Mouse (Mus musculus) E14TG2a.4 (cell line): ENCODE measurements around the gene Eapp.
"Not testable (repeated sequence)": the region's sequence is repeated elsewhere in the genome, so short reads cannot be mapped to it uniquely, and the experiment has no call there.

ENCODE experiments used
- H3K27me3 ChIP-seq: 2 replicates; pipeline ENCODE4 v1.6.1; 2014; ENCODE audit warnings: low read length, control low read depth; ENCODE audit not compliant: insufficient read depth
- H3K36me3 ChIP-seq: 2 replicates; pipeline ENCODE4 v1.6.1; 2014; ENCODE audit warnings: low read length, control low read depth; ENCODE audit not compliant: insufficient read depth
- H3K4me1 ChIP-seq: replicated peaks from 2 replicates; pipeline ENCODE4 v1.6.1; 2014; ENCODE audit warnings: low read depth, low read length, control low read depth
- H3K4me3 ChIP-seq: replicated peaks from 2 replicates; pipeline ENCODE4 v1.5.1; 2014; ENCODE audit warnings: mild to moderate bottlenecking, low read length
- H3K9me3 ChIP-seq: 2 replicates; pipeline ENCODE4 v1.6.1; 2014; ENCODE audit warnings: low read length, control low read depth
- CTCF ChIP-seq: conservative IDR thresholded peaks from 2 replicates; pipeline ENCODE4 v1.5.1; 2014; ENCODE audit warnings: low read length
- NANOG ChIP-seq: IDR thresholded peaks from 2 replicates; pipeline ENCODE4 v1.6.1; 2014; ENCODE audit warnings: borderline replicate concordance, low read length, mixed read lengths
- POU5F1 ChIP-seq: IDR thresholded peaks from 2 replicates; pipeline ENCODE4 v1.6.1; 2014; ENCODE audit warnings: low read length, borderline replicate concordance

The Eapp gene

DNA sequence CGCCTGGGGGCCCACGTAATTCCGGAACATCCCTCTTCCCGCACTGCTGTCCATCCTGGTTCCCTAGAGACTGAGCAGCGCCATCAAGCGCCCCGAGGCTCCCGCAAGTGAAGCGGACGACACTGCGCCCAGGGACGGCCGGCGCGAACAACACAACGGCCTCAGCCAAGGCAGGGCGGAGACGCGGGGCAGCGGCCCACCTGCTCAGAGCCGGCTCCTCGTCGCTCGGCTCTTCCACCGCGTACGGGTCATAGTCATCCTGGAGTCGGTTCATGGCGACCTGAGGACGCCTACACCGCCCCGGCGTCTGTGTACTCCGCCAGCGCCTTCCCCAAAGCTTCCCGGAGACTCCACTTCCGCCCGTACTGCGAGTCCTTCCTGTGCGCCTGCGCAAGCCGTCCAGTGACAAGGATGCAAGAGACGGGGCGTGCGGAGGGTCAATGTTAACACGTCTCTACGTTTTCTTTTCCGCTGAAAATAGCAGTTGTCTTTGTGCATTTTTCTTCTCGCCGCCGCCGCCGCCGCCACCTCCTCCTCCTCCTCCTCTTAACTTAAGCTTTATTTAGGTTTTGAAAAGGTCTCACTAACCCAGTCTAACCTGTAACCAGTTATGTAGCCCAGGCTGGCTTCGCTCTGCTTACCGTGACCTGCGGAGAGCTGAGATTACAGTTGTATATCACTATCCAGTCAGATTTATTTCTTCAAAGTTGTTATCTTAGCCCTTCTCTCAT is at the start of gene Eapp:
TSS of gene Eapp (minus strand) at position 387 of the 731 bp plus-strand sequence.
- H3K36me3 ChIP-seq = peaks cover 26% of the 10 kb centered on the region
- TF ChIP-seq NANOG (no peak), CTCF (no peak), POU5F1 (no peak)
- peak within 1 kb of the TSS; percentile 94 for H3K4me3 ChIP-seq
- H3K9me3 ChIP-seq = no peaks in the 10 kb centered on the region
- peaks cover 16% of the 10 kb centered on the region for H3K4me1 ChIP-seq
- peaks cover 3% of the 10 kb centered on the region; the same call in 1 of the 2 replicates for H3K27me3 ChIP-seq

DNA sequence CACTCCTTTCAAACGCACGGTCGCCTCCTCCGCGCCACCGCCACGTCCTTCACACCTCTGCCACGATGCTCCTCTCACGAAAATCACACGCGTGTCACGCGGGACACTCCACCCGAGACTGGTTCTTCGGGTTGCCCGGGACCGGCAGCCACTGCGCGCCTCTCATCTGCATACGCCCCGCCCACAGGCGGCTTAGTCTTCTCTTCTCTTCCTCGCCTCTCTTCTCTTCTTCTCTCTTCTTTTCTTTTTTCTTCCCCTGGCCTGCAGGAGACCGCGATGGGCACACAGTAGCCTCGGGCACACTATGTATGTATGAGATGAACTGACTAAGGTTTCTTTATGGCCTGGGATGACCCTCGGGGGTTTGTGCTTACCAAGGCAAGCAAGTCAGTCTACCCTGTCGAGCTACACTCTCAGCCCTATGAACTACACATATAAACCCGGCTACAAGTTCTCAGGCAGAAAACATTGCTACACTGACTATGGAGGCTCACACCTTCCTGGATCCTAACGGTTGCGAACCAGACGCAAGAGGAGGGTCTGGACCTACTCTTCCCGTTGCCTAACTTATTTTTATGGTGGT is 43.1 kb upstream of the Eapp start:
- not testable (repeated sequence) for H3K9me3 ChIP-seq, H3K4me3 ChIP-seq, H3K27me3 ChIP-seq, H3K4me1 ChIP-seq, H3K36me3 ChIP-seq

DNA sequence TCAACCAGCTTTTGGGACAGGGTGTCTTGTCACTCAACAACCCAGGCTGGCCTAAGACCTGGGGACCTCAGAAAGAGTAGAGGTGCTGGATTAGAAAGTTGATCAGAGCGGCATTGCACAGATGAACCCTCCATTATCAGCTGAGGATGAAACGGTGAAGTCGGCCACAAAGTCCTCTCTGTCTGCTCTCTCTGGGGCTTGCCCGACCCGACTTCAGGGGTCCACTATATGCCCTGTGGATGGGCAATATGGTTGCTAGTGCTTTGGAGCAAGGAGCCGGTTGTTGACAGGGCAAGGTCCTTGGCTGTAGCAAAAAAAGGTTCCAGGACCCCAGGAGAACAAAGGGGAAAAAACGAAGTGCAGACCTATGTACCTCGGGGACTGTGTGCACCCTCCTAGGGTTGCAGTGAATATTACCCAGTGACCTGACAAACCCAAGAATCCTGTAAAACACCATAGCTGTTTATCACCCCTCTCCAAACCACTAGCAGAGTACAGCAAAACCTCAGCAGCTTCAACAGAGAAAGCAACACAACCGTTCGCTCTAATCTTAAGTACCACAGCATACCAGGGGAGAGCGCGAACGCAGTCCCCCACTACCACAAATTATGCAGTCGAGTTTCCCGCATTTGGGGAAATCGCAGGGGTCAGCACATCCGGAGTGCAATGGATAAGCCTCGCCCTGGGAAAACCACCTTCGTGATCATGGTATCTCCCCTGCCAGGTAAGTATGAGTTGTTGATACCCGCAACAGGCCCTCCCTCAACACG is 42.4 kb upstream of the Eapp start:
- not testable (repeated sequence) for H3K36me3 ChIP-seq, H3K9me3 ChIP-seq, H3K4me3 ChIP-seq, H3K4me1 ChIP-seq, H3K27me3 ChIP-seq

DNA sequence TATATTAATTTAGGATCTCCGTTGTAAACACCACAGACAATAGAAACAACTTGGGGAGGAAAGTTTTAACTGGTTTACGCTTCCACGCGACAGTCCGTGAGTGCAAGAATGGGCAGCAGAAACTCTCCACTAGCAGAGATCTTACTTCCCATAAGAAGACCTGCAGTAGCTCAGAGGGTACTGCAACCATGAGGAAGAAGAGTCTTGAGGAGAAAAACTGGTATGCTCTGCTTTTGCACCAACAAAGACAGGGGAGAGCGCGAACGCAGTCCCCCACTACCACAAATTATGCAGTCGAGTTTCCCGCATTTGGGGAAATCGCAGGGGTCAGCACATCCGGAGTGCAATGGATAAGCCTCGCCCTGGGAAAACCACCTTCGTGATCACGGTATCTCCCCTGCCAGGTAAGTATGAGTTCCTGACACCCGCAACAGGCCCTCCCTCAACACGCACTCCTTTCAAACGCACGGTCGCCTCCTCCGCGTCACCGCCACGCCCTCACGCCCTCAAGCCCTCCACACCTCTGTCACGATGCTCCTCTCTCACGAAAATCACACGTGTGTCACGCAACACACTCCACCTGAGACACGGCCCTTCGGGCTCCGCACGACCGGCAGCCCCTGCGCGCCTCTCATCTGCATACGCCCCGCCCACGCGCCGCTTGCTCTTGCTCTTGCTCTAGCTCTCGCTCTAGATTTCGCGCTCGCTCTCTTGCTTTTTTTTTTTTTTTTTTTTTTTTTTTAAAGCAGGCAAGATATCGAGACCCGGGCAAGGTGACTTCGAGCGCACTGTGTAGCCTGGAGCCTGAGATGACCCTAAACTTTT is 38.8 kb upstream of the Eapp start:
- H3K36me3 ChIP-seq, H3K9me3 ChIP-seq, H3K4me3 ChIP-seq, H3K4me1 ChIP-seq, H3K27me3 ChIP-seq: not testable (repeated sequence)

DNA sequence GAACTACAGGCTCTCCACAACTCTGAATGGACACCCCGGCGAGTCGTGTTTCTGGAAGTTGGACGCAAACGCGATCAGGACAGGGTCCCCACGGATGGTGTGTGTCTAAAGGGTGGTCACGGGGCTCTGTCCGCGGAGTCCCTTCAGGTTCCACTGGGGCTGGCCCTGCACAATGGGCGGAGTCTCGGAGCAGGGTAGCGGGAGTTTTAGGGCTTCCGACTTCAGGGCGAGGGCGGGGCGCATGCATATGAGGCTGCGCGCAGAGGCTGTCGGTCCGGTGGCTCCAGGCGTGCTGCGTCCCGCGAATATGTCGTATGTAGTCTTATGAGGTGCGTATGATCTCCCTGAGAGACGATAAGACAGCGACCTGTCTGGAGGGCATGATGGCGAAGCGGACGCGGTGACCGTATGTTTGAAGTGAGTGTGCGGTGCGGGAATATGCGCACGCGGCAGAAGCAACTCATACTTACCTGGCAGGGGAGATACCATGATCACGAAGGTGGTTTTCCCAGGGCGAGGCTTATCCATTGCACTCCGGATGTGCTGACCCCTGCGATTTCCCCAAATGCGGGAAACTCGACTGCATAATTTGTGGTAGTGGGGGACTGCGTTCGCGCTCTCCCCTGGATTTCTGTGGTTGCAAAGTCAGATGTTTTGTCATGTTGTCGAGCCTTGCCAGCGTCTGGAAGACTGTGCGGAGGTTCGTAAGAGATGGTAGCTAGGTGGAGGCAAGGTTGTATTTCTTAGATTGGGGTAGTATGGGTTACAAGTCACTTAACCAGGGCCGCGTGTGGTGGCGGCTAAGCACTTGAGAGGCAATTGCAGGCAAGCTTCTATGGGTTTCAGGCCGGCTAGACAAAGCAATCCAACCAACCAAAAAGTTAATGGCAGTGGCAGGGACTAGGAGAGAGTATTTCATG is 33.7 kb upstream of the Eapp start:
- peaks cover 24% of the 10 kb centered on the region for H3K9me3 ChIP-seq
- not testable (repeated sequence) for H3K4me3 ChIP-seq, H3K27me3 ChIP-seq, H3K36me3 ChIP-seq, H3K4me1 ChIP-seq

DNA sequence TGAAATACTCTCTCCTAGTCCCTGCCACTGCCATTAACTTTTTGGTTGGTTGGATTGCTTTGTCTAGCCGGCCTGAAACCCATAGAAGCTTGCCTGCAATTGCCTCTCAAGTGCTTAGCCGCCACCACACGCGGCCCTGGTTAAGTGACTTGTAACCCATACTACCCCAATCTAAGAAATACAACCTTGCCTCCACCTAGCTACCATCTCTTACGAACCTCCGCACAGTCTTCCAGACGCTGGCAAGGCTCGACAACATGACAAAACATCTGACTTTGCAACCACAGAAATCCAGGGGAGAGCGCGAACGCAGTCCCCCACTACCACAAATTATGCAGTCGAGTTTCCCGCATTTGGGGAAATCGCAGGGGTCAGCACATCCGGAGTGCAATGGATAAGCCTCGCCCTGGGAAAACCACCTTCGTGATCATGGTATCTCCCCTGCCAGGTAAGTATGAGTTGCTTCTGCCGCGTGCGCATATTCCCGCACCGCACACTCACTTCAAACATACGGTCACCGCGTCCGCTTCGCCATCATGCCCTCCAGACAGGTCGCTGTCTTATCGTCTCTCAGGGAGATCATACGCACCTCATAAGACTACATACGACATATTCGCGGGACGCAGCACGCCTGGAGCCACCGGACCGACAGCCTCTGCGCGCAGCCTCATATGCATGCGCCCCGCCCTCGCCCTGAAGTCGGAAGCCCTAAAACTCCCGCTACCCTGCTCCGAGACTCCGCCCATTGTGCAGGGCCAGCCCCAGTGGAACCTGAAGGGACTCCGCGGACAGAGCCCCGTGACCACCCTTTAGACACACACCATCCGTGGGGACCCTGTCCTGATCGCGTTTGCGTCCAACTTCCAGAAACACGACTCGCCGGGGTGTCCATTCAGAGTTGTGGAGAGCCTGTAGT is 23.4 kb upstream of the Eapp start:
- H3K36me3 ChIP-seq, H3K4me3 ChIP-seq, H3K9me3 ChIP-seq, H3K4me1 ChIP-seq, H3K27me3 ChIP-seq: not testable (repeated sequence)

DNA sequence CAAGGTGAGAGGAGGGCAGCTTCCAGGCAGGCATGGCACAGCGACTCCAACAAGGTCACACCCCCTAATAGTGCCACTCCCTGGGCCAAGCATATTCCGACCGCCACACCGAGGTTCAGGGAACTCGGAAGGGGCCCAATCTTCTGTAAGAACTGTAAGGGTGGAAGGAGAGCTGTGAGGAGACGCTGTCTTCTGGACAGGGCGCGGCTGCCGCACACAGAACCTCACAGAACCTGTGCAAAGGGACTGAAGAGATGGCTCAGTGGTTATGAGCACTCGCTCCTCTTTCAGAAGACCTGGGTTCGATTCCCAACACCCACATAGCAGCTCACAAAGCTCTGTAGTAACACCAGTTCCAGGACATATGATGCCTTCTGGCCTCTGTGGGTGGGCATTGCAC is 21.8 kb upstream of the Eapp start:
- H3K36me3 ChIP-seq, H3K9me3 ChIP-seq, H3K4me3 ChIP-seq, H3K27me3 ChIP-seq, H3K4me1 ChIP-seq: not testable (repeated sequence)

DNA sequence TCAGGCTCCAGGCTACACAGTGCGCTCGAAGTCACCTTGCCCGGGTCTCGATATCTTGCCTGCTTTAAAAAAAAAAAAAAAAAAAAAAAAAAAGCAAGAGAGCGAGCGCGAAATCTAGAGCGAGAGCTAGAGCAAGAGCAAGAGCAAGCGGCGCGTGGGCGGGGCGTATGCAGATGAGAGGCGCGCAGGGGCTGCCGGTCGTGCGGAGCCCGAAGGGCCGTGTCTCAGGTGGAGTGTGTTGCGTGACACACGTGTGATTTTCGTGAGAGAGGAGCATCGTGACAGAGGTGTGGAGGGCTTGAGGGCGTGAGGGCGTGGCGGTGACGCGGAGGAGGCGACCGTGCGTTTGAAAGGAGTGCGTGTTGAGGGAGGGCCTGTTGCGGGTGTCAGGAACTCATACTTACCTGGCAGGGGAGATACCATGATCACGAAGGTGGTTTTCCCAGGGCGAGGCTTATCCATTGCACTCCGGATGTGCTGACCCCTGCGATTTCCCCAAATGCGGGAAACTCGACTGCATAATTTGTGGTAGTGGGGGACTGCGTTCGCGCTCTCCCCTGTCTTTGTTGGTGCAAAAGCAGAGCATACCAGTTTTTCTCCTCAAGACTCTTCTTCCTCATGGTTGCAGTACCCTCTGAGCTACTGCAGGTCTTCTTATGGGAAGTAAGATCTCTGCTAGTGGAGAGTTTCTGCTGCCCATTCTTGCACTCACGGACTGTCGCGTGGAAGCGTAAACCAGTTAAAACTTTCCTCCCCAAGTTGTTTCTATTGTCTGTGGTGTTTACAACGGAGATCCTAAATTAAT is 18.3 kb upstream of the Eapp start:
- H3K4me3 ChIP-seq, H3K9me3 ChIP-seq, H3K36me3 ChIP-seq, H3K4me1 ChIP-seq, H3K27me3 ChIP-seq: not testable (repeated sequence)

DNA sequence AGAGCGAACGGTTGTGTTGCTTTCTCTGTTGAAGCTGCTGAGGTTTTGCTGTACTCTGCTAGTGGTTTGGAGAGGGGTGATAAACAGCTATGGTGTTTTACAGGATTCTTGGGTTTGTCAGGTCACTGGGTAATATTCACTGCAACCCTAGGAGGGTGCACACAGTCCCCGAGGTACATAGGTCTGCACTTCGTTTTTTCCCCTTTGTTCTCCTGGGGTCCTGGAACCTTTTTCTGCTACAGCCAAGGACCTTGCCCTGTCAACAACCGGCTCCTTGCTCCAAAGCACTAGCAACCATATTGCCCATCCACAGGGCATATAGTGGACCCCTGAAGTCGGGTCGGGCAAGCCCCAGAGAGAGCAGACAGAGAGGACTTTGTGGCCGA is 14.8 kb upstream of the Eapp start:
- H3K9me3 ChIP-seq, H3K27me3 ChIP-seq, H3K36me3 ChIP-seq, H3K4me3 ChIP-seq, H3K4me1 ChIP-seq: not testable (repeated sequence)

DNA sequence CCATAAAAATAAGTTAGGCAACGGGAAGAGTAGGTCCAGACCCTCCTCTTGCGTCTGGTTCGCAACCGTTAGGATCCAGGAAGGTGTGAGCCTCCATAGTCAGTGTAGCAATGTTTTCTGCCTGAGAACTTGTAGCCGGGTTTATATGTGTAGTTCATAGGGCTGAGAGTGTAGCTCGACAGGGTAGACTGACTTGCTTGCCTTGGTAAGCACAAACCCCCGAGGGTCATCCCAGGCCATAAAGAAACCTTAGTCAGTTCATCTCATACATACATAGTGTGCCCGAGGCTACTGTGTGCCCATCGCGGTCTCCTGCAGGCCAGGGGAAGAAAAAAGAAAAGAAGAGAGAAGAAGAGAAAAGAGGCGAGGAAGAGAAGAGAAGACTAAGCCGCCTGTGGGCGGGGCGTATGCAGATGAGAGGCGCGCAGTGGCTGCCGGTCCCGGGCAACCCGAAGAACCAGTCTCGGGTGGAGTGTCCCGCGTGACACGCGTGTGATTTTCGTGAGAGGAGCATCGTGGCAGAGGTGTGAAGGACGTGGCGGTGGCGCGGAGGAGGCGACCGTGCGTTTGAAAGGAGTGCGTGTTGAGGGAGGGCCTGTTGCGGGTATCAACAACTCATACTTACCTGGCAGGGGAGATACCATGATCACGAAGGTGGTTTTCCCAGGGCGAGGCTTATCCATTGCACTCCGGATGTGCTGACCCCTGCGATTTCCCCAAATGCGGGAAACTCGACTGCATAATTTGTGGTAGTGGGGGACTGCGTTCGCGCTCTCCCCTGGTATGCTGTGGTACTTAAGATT is 14.2 kb upstream of the Eapp start:
- not testable (repeated sequence) for H3K36me3 ChIP-seq, H3K4me3 ChIP-seq, H3K4me1 ChIP-seq

More for the DNA sequence above, 14.2 kb upstream of the Eapp start:
- not testable (repeated sequence) for H3K27me3 ChIP-seq, H3K9me3 ChIP-seq
